Mouse (Mus musculus) brain, embryonic 14.5 days (tissue): ENCODE measurements around the gene Tor1a.

ENCODE experiments used
- CTCF ChIP-seq: fragments of 200-500 bp; IDR thresholded peaks from 2 replicates; pipeline ENCODE4 v1.5.1; 2012; ENCODE audit warnings: inconsistent platforms, mild to moderate bottlenecking, moderate library complexity, borderline replicate concordance; ENCODE audit not compliant: insufficient read depth, insufficient read length; ENCODE audit errors: extremely low read depth
- POLR2A ChIP-seq: fragments of 200-500 bp; IDR thresholded peaks from 2 replicates; pipeline ENCODE4 v1.6.1; 2012; ENCODE audit warnings: mild to moderate bottlenecking, inconsistent platforms, borderline replicate concordance; ENCODE audit not compliant: poor library complexity, insufficient read depth, insufficient read length, severe bottlenecking; ENCODE audit errors: extremely low read depth

DNA sequence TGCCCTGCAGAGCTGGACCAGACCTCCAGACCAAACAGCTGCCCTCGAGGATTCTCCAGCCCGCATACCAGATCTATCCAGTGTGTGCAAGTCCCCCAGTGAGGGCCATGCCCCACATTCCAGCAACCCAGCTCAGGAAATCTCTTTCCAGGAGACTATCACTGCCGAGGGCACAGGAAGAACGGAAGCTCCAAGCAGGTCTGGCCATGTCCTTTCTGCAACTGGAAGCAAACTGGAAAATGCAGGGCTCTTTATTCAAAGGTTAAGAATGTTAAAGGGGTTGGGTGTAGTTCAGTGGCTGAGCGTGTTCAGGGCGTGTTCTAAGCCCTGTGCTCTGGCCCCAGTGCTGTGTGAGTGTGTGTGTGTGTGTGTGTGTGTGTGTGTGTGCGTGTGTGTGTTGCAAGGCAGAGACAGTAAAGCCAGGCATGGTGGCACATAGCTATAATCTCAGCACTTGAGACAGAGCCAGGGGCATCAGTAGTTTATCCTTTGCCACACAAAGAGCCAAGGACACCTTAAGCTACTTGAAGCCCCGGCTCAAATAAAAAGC is 48.9 kb downstream of the Tor1a start:
- TF ChIP-seq CTCF: no peak
- no peak for TF ChIP-seq POLR2A
